Mouse (Mus musculus) C2C12 (cell line): Measurements from ENCODE around the gene Sox5. TPM values are rescaled to one million over a fixed set of nuclear protein-coding genes. Genes with fewer than 3 reads are reported as not detected.

Experiments used
- H3K27me3 ChIP-seq: one replicate; pipeline ENCODE4 v1.6.1; 2011; ENCODE audit not compliant: control insufficient read depth, insufficient read depth, insufficient read length
- H3K36me3 ChIP-seq: one replicate; pipeline ENCODE4 v1.6.1; 2011; ENCODE audit not compliant: control insufficient read depth, insufficient read depth
- H3K4me3 ChIP-seq: one replicate; pipeline ENCODE4 v1.5.1; 2011; ENCODE audit warnings: mild to moderate bottlenecking, control low read depth; ENCODE audit not compliant: poor library complexity, insufficient read depth, severe bottlenecking
- H3K79me2 ChIP-seq: one replicate; pipeline ENCODE4 v1.6.1; 2011; ENCODE audit not compliant: control insufficient read depth, insufficient read depth
- H3K79me3 ChIP-seq: one replicate; pipeline ENCODE4 v1.6.1; 2011; ENCODE audit warnings: low read depth, control low read depth
- H3ac ChIP-seq: one replicate; pipeline ENCODE3; 2011; ENCODE audit warnings: low read depth; ENCODE audit not compliant: control insufficient read depth, insufficient read length
- CEBPB ChIP-seq: IDR thresholded peaks from one replicate; pipeline ENCODE4 v1.6.1; 2011; ENCODE audit warnings: low read depth, mild to moderate bottlenecking, control low read depth, moderate library complexity
- CTCF ChIP-seq: IDR thresholded peaks from one replicate; pipeline ENCODE4 v1.5.1; 2011; ENCODE audit not compliant: control insufficient read depth, insufficient read depth, insufficient read length
- FOSL1 ChIP-seq: IDR thresholded peaks from one replicate; pipeline ENCODE4 v1.8.0; 2011; ENCODE audit warnings: mild to moderate bottlenecking, low read length; ENCODE audit not compliant: poor library complexity, insufficient read depth, severe bottlenecking
- MAX ChIP-seq: IDR thresholded peaks from one replicate; pipeline ENCODE4 v1.6.1; 2011; ENCODE audit warnings: mild to moderate bottlenecking, control low read depth
- MYOD1 ChIP-seq: IDR thresholded peaks from one replicate; pipeline ENCODE4 v1.6.1; 2011; ENCODE audit warnings: low read depth; ENCODE audit not compliant: control insufficient read depth, insufficient read length
- MYOG ChIP-seq: IDR thresholded peaks from one replicate; pipeline ENCODE4 v1.6.1; 2011; ENCODE audit not compliant: control insufficient read depth, insufficient read length; ENCODE audit errors: extremely low read depth
- USF1 ChIP-seq: IDR thresholded peaks from one replicate; pipeline ENCODE4 v1.6.1; 2011; ENCODE audit warnings: low read depth, mild to moderate bottlenecking, control low read depth, moderate library complexity
- polyA plus RNA-seq: library from polyadenylated mRNA; unstranded; fragments of >200 nt; fragmentation: generic; extraction: Trizol; gene quantifications from one replicate; pipeline ENCODE4 v1.2.1, GENCODE M21; 2012; ENCODE audit warnings: missing spikeins

Sox5 gene
- polyA plus RNA-seq, 1 experiment, result 0.07 TPM

- Histone ChIP-seq H3ac (no peak overlapping the region), H3K79me3 (no peaks in the 10 kb centered on the region), H3K36me3 (no peaks in the 10 kb centered on the region), H3K4me3 (no peak overlapping the region), H3K79me2 (no peaks in the 10 kb centered on the region), H3K27me3 (no peaks in the 10 kb centered on the region)
- TF ChIP-seq MYOD1, result peak; percentile 22
- TF ChIP-seq CTCF, result no peak
- no peak for TF ChIP-seq MYOG
Observed at GRCm38 (mm10) chr6:144269666-144270065, 512.1 kb downstream of the Sox5 start.

GRCm38 (mm10) chr6:144265752-144266151, 516.0 kb downstream of the Sox5 start:
- H3K79me3 ChIP-seq, result no peaks in the 10 kb centered on the region
- no peaks in the 10 kb centered on the region for H3K79me2 ChIP-seq
- no peak for TF ChIP-seq FOSL1
- no peak for TF ChIP-seq USF1
- TF ChIP-seq MAX, result no peak
- TF ChIP-seq MYOD1, result no peak
- no peaks in the 10 kb centered on the region for H3K27me3 ChIP-seq
- H3K4me3 ChIP-seq, result no peak overlapping the region
- H3ac ChIP-seq, result no peak overlapping the region
- H3K36me3 ChIP-seq, result no peaks in the 10 kb centered on the region

- no peak for TF ChIP-seq USF1
- no peak for TF ChIP-seq MAX
- no peak for TF ChIP-seq CTCF
- TF ChIP-seq CEBPB, result no peak
- TF ChIP-seq MYOG, result no peak
- TF ChIP-seq MYOD1, result no peak
- TF ChIP-seq FOSL1, result no peak
- Histone ChIP-seq H3K27me3 (no peaks in the 10 kb centered on the region), H3ac (no peak overlapping the region), H3K36me3 (no peaks in the 10 kb centered on the region), H3K79me2 (no peaks in the 10 kb centered on the region), H3K4me3 (no peak overlapping the region), H3K79me3 (no peaks in the 10 kb centered on the region)
Observed at GRCm38 (mm10) chr6:144265004-144265403, 516.8 kb downstream of the Sox5 start.

GRCm38 (mm10) chr6:144264320-144264915, 517.4 kb downstream of the Sox5 start:
- TF ChIP-seq MAX (no peak), CTCF (no peak), FOSL1 (no peak), MYOD1 (no peak), CEBPB (no peak), MYOG (no peak), USF1 (no peak)
- Histone ChIP-seq H3K79me3 (no peaks in the 10 kb centered on the region), H3K27me3 (no peaks in the 10 kb centered on the region), H3K79me2 (no peaks in the 10 kb centered on the region), H3K36me3 (no peaks in the 10 kb centered on the region), H3K4me3 (no peak overlapping the region), H3ac (no peak overlapping the region)

- TF ChIP-seq USF1 (no peak), MYOD1 (no peak), CTCF (no peak), MAX (no peak), FOSL1 (no peak), CEBPB (no peak), MYOG (no peak)
- no peaks in the 10 kb centered on the region for H3K79me3 ChIP-seq
Observed at GRCm38 (mm10) chr6:144256500-144256899, 525.3 kb downstream of the Sox5 start.

GRCm38 (mm10) chr6:144252191-144252718, 529.5 kb downstream of the Sox5 start:
- H3K4me3 ChIP-seq, result no peak overlapping the region
- no peaks in the 10 kb centered on the region for H3K79me2 ChIP-seq
- no peaks in the 10 kb centered on the region for H3K36me3 ChIP-seq
- no peaks in the 10 kb centered on the region for H3K79me3 ChIP-seq
- H3K27me3 ChIP-seq, result no peaks in the 10 kb centered on the region
- TF ChIP-seq MYOG, result no peak
- TF ChIP-seq MYOD1, result no peak
- no peak for TF ChIP-seq CTCF
- no peak for TF ChIP-seq CEBPB
- no peak for TF ChIP-seq MAX
- TF ChIP-seq FOSL1, result no peak
- no peak for TF ChIP-seq USF1
- no peak overlapping the region for H3ac ChIP-seq

More at GRCm38 (mm10) chr6:144256500-144256899, 525.3 kb downstream of the Sox5 start:
- Histone ChIP-seq H3K36me3 (no peaks in the 10 kb centered on the region), H3ac (no peak overlapping the region), H3K27me3 (no peaks in the 10 kb centered on the region), H3K79me2 (no peaks in the 10 kb centered on the region), H3K4me3 (no peak overlapping the region)
